Mouse (Mus musculus): ENCODE data around the gene Nudt19. TPM values are rescaled to one million over a fixed set of nuclear protein-coding genes. Genes with fewer than 3 reads are reported as not detected.
A peak's percentile ranks its signal among the peaks of the same experiment; 100 is the strongest.

The Nudt19 gene
- total RNA-seq (2021), result 10 to 100 TPM; 51.9 to 52.4 TPM
- long read RNA-seq, experiment 1, transcript Nudt19-203 (3 exons, 733 nt), result minor isoform, 6 of 77 reads
- long read RNA-seq, experiment 1, transcript Nudt19-201 (3 exons, 2,298 nt), result major isoform, 71 of 77 reads
- long read RNA-seq, experiment 1, partial matches to known transcripts, result 0 of 77 reads
- long read RNA-seq, experiment 1, other reads (novel, unspliced or antisense), result 0 of 77 reads
- long read RNA-seq, experiment 2, transcript Nudt19-201 (3 exons, 2,298 nt), result major isoform, 119 of 127 reads
- long read RNA-seq, experiment 2, transcript Nudt19-203 (3 exons, 733 nt), result minor isoform, 5 of 127 reads
- long read RNA-seq, experiment 2, partial matches to known transcripts, result 0 of 127 reads
- long read RNA-seq, experiment 2, other reads (novel, unspliced or antisense), result 3 of 127 reads

DNA sequence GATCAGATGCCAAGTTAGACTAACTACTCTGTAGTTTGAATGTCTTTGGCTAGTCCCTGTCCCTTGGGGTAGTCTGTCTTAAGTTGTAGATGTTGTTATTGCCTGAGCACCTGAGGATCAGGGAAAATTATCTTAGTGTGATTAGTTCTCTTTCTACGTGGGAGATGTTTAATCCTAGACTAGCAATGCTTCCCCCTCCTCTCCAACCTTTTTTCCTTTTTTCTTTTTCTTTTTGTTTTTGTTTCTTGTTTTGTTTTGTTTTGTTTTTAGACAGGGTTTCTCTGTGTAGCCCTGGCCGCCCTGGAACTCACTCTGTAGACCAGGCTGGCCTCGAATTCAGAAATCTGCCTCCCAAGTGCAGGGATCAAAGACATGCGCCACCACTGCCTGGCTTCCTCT is at the start of gene Nudt19:
Gene Nudt19 (minus strand): TSS at position 100 of the 399 bp plus-strand sequence.
- Histone ChIP-seq H3K4me3 (peak within 1 kb of the TSS; percentile 79), H3K27ac (peak within 1 kb of the TSS; percentile 99)
- TF ChIP-seq CTCF (IDR thresholded peaks at IDR 0.05), result no peak
- intact Hi-C loops (cut with DNase I), result loop anchor here (5.0 kb wide), 1 partner anchor 91 kb away; the partner anchor contains the start of gene Pdcd5
- DNase-seq, result no peak

DNA sequence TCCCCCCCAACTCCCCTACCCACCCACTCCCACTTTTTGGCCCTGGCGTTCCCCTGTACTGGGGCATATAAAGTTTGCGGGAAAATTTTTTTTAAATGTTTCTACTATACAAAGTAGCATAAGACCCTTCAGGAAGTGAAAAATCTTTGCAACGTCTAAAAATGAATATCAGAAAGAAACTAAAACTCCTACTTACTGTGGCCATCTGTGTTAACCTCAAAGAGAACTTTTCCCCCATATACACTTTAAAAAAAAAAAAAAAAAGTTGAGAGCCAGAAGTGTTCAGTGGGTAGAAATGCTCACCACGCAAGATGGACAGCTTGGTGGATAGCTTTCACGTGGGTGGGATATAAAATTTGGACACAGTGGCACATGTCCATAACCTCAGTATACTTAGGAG is 46.7 kb upstream of the Nudt19 start:
- no peak overlapping the region for H3K4me3 ChIP-seq
- H3K27ac ChIP-seq, result no peak overlapping the region
- no peak for TF ChIP-seq CTCF (IDR thresholded peaks at IDR 0.05)
- no peak for DNase-seq
- intact Hi-C loops (cut with DNase I), result no loop called here

- H3K27ac ChIP-seq, result no peak overlapping the region
- TF ChIP-seq CTCF (IDR thresholded peaks at IDR 0.05), result no peak
- DNase-seq, result no peak
- H3K4me3 ChIP-seq, result no peak overlapping the region
- intact Hi-C loops (cut with DNase I), result loop anchor here (1.0 kb wide), 1 partner anchor 8 kb away; no protein-coding TSS in a partner anchor
Observed at GRCm38 (mm10) chr7:35601106-35601505, 45.0 kb upstream of the Nudt19 start.

DNA sequence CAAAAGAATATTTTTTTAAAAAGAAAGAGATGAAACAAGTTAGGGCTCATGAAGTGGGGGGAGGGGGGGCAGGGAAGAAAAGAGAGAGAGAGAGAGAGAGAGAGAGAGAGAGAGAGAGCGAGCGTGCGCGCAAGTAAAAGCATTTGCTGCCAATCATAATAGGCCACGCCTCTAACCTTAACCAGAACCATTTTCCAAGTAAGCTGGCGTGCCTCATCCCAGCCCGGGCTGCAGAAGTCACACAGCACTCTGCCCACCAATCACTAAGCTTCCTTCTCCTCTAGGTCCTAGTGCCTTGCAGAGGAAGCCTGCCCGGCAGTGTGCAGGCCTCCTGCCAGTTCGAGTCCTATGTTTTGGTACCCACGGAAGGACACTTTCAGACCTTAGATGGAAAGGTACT is 43.9 kb upstream of the Nudt19 start:
- TF ChIP-seq CTCF (IDR thresholded peaks at IDR 0.05), result no peak
- intact Hi-C loops (cut with DNase I), result no loop called here
- no peak overlapping the region for H3K27ac ChIP-seq

GRCm38 (mm10) chr7:35599492-35599891 is 43.4 kb upstream of the Nudt19 start:
- H3K27ac ChIP-seq, result no peak overlapping the region
- no peak for DNase-seq
- intact Hi-C loops (cut with DNase I), result no loop called here
- TF ChIP-seq CTCF (IDR thresholded peaks at IDR 0.05), result no peak
- no peak overlapping the region for H3K4me3 ChIP-seq

More for the DNA sequence above, 43.9 kb upstream of the Nudt19 start:
- H3K4me3 ChIP-seq, result no peak overlapping the region
- no peak for DNase-seq

- intact Hi-C loops (cut with DNase I), result no loop called here
Observed at GRCm38 (mm10) chr7:35594311-35594710, 38.2 kb upstream of the Nudt19 start.

GRCm38 (mm10) chr7:35590731-35591191 is 34.7 kb upstream of the Nudt19 start:
- intact Hi-C loops (cut with DNase I), result no loop called here
- Histone ChIP-seq H3K4me3 (no peak overlapping the region), H3K27ac (no peak overlapping the region)
- no peak for DNase-seq
- no peak for TF ChIP-seq CTCF (IDR thresholded peaks at IDR 0.05)

More at GRCm38 (mm10) chr7:35594311-35594710, 38.2 kb upstream of the Nudt19 start:
- no peak for TF ChIP-seq CTCF (IDR thresholded peaks at IDR 0.05)
- Histone ChIP-seq H3K4me3 (no peak overlapping the region), H3K27ac (no peak overlapping the region)
- DNase-seq, result no peak

DNA sequence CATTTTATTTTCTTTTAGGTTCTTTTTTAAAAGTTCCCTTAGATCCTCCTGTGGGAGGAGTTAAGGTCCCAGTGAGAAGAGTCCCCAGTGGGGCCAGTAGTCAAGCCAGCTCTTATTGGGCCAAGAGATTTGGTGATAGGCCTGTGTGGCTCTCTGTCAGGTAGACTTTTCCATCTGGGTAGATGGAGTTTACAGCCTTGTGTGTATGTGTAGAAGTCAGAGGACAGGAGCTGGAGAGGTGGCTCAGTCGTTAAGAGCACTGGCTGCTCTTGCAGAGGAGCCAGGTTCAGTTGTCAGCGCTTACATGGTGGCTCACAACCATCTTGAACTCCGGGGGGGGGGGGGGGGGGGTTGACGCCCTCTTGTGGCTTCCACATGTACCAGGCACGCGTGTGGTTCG is 33.4 kb upstream of the Nudt19 start:
- no peak for DNase-seq
- intact Hi-C loops (cut with DNase I), result loop anchor here (5.0 kb wide), 2 partner anchors 37 to 58 kb away; partner anchors contain the start of gene Pdcd5
- TF ChIP-seq CTCF (IDR thresholded peaks at IDR 0.05), result 0 out of 2 replicates have a peak, but pooled peaks have one; percentile 10
- H3K4me3 ChIP-seq, result no peak overlapping the region
- H3K27ac ChIP-seq, result no peak overlapping the region

GRCm38 (mm10) chr7:35588680-35589428 is 32.8 kb upstream of the Nudt19 start:
- Histone ChIP-seq H3K4me3 (no peak overlapping the region), H3K27ac (no peak overlapping the region; the same call in 1 of the 2 replicates)
- TF ChIP-seq CTCF (IDR thresholded peaks at IDR 0.05), result no peak
- intact Hi-C loops (cut with DNase I), result loop anchor here (5.0 kb wide), 2 partner anchors 37 to 58 kb away; partner anchors contain the start of gene Pdcd5
- DNase-seq, result no peak

DNA sequence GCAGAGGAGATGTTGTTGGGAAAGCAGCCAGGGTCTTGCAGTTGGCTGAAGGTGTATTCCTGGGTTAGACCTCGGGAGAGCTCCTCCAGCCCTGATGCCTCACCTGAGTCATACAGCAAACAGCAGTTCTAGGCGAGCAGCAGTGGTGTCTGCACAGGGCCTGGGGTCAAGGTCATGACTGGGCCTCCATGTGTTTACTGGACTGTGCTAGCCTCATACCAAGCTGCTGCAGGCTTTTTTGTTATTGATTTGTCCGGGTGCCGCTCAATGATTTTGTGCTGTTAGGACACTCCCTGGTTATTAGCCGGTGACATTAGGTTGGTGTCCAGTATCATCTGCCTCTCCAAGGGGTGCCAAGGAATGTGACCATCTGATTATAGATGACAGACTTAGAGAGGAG is 31.6 kb upstream of the Nudt19 start:
- Histone ChIP-seq H3K4me3 (no peak overlapping the region; the same call in 1 of the 2 replicates), H3K27ac (peak overlapping the region; percentile 59)
- intact Hi-C loops (cut with DNase I), result loop anchor here (5.0 kb wide), 2 partner anchors 35 to 60 kb away; partner anchors contain the start of gene Pdcd5
- TF ChIP-seq CTCF (IDR thresholded peaks at IDR 0.05), result no peak
- DNase-seq, result no peak

DNA sequence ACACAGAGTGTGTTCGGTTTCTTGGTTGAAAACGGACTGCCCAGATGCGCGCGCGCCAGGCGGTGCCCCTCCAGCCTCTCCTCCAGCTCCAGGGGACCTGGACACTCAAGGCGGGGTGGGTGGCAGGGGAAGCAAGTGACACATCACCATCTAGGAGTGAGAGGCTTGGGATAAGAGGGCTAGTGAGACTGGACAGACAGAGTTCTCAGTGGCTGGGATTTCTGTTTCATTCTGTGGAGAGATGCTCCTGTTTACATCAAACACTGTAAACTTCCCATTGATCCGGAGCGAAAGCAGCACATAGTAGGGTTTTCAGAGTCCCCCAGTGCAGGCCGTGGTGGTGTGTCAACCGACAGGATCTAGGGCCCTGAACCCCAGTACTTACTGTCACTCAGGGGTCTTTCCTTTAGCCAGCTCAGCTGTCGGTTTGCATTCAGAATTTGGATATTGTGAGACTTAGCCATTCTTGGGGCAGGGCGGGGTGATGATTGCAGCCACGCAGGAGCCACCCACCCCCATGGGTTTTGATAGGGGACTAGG is 30.9 kb upstream of the Nudt19 start:
- peak; percentile 26 for DNase-seq
- intact Hi-C loops (cut with DNase I), result loop anchor here (5.0 kb wide), 2 partner anchors 35 to 60 kb away; partner anchors contain the start of gene Pdcd5
- Histone ChIP-seq H3K27ac (peak overlapping the region; percentile 90), H3K4me3 (peak overlapping the region; percentile 76)
- TF ChIP-seq CTCF (IDR thresholded peaks at IDR 0.05), result no peak

All from gastrocnemius, adult 2 months (tissue).